Mouse (Mus musculus): ENCODE data around the gene Smpd2. TPM values are rescaled to one million over a fixed set of nuclear protein-coding genes. Genes with fewer than 3 reads are reported as not detected.
A peak's percentile ranks its signal among the peaks of the same experiment; 100 is the strongest.

The Smpd2 gene
- polyA plus RNA-seq, 1 experiment from 2014 or later = 38.8 TPM

GRCm38 (mm10) chr10:41486506-41487170, 3.5 kb downstream of the Smpd2 start:
- no peaks in the 10 kb centered on the region for H3K9me3 ChIP-seq
- H3K4me3 ChIP-seq = no peak overlapping the region
- H3K4me2 ChIP-seq = no peak overlapping the region
- H3K27me3 ChIP-seq (replicated peaks) = no peaks in the 10 kb centered on the region; the same call in 1 of the 2 replicates
- H3K36me3 ChIP-seq (replicated peaks) = no peaks in the 10 kb centered on the region
- H3K9ac ChIP-seq = no peak overlapping the region
- no peak for ATAC-seq (replicated peaks)
- H3K27ac ChIP-seq = no peak overlapping the region
- H3K4me1 ChIP-seq = peaks cover 18% of the 10 kb centered on the region
- 68% methylated on average over 14 of the region's 14 CpGs for WGBS

GRCm38 (mm10) chr10:41485778-41486177, 4.4 kb downstream of the Smpd2 start:
- H3K27me3 ChIP-seq (replicated peaks) = no peaks in the 10 kb centered on the region
- no peak overlapping the region for H3K9ac ChIP-seq
- ATAC-seq (replicated peaks) = no peak
- peaks cover 18% of the 10 kb centered on the region for H3K4me1 ChIP-seq
- H3K4me2 ChIP-seq = no peak overlapping the region
- H3K4me3 ChIP-seq = no peak overlapping the region
- H3K9me3 ChIP-seq = no peaks in the 10 kb centered on the region
- 92% methylated on average over 16 of the region's 16 CpGs for WGBS
- H3K36me3 ChIP-seq (replicated peaks) = no peaks in the 10 kb centered on the region
- no peak overlapping the region for H3K27ac ChIP-seq

- ATAC-seq (replicated peaks) = no peak
- peaks cover 8% of the 10 kb centered on the region for H3K4me1 ChIP-seq
- 79% methylated on average over 7 of the region's 7 CpGs for WGBS
- H3K9ac ChIP-seq = no peak overlapping the region
- H3K36me3 ChIP-seq (replicated peaks) = no peaks in the 10 kb centered on the region
- H3K4me2 ChIP-seq = no peak overlapping the region
- H3K27me3 ChIP-seq (replicated peaks) = no peaks in the 10 kb centered on the region
- H3K27ac ChIP-seq = no peak overlapping the region
- no peak overlapping the region for H3K4me3 ChIP-seq
- no peaks in the 10 kb centered on the region for H3K9me3 ChIP-seq
Observed at GRCm38 (mm10) chr10:41482446-41482845, 7.7 kb downstream of the Smpd2 start.

- Histone ChIP-seq H3K9ac (no peak overlapping the region), H3K4me2 (no peak overlapping the region), H3K4me1 (peaks cover 20% of the 10 kb centered on the region), H3K27me3 (replicated peaks) (no peaks in the 10 kb centered on the region), H3K4me3 (no peak overlapping the region), H3K36me3 (replicated peaks) (no peaks in the 10 kb centered on the region), H3K27ac (no peak overlapping the region), H3K9me3 (no peaks in the 10 kb centered on the region)
- no peak for ATAC-seq (replicated peaks)
- WGBS = 70% methylated on average over 33 of the region's 33 CpGs
Observed at GRCm38 (mm10) chr10:41480938-41481880, 9.0 kb downstream of the Smpd2 start.

GRCm38 (mm10) chr10:41479961-41480360, 10.2 kb downstream of the Smpd2 start:
- ATAC-seq (replicated peaks) = no peak
- Histone ChIP-seq H3K4me1 (peaks cover 26% of the 10 kb centered on the region), H3K9ac (no peak overlapping the region), H3K27ac (no peak overlapping the region), H3K36me3 (replicated peaks) (no peaks in the 10 kb centered on the region), H3K9me3 (no peaks in the 10 kb centered on the region), H3K27me3 (replicated peaks) (no peaks in the 10 kb centered on the region), H3K4me3 (no peak overlapping the region), H3K4me2 (no peak overlapping the region)
- 89% methylated on average over 3 of the region's 3 CpGs for WGBS

GRCm38 (mm10) chr10:41477278-41478181, 12.6 kb downstream of the Smpd2 start:
- peaks cover 26% of the 10 kb centered on the region for H3K4me1 ChIP-seq
- H3K9me3 ChIP-seq = no peaks in the 10 kb centered on the region
- peak overlapping the region; percentile 82 for H3K4me2 ChIP-seq
- H3K36me3 ChIP-seq (replicated peaks) = no peaks in the 10 kb centered on the region
- peak overlapping the region; percentile 52 for H3K4me3 ChIP-seq
- WGBS = under 1% methylated on average over 20 of the region's 20 CpGs
- no peaks in the 10 kb centered on the region for H3K27me3 ChIP-seq (replicated peaks)
- H3K27ac ChIP-seq = peak overlapping the region; percentile 71
- H3K9ac ChIP-seq = peak overlapping the region; percentile 48
- ATAC-seq (replicated peaks) = peak; percentile 76

GRCm38 (mm10) chr10:41477018-41477277, 13.2 kb downstream of the Smpd2 start:
- H3K4me2 ChIP-seq = peak overlapping the region; percentile 82
- H3K9me3 ChIP-seq = no peaks in the 10 kb centered on the region
- H3K4me3 ChIP-seq = peak overlapping the region; percentile 52
- peak; percentile 27 for ATAC-seq (replicated peaks)
- peaks cover 26% of the 10 kb centered on the region for H3K4me1 ChIP-seq
- H3K9ac ChIP-seq = peak overlapping the region; percentile 48
- H3K36me3 ChIP-seq (replicated peaks) = no peaks in the 10 kb centered on the region
- H3K27me3 ChIP-seq (replicated peaks) = no peaks in the 10 kb centered on the region
- WGBS = 0% methylated on average over 9 of the region's 9 CpGs
- peak overlapping the region; percentile 71 for H3K27ac ChIP-seq

- no peaks in the 10 kb centered on the region for H3K9me3 ChIP-seq
- H3K4me1 ChIP-seq = peaks cover 26% of the 10 kb centered on the region
- H3K27me3 ChIP-seq (replicated peaks) = no peaks in the 10 kb centered on the region
- peak; percentile 71 for ATAC-seq (replicated peaks)
- H3K27ac ChIP-seq = peak within 1 kb of the TSS; percentile 71
- peak within 1 kb of the TSS; percentile 48 for H3K9ac ChIP-seq
- H3K4me3 ChIP-seq = peak within 1 kb of the TSS; percentile 52
- under 1% methylated on average over 35 of the region's 35 CpGs for WGBS
- no peaks in the 10 kb centered on the region for H3K36me3 ChIP-seq (replicated peaks)
- H3K4me2 ChIP-seq = peak within 1 kb of the TSS; percentile 82
Observed at GRCm38 (mm10) chr10:41476171-41477017, 13.8 kb downstream of the Smpd2 start, which contains the start of gene Mical1. Mical1 (plus strand) TSS chr10:41476314.

GRCm38 (mm10) chr10:41474981-41475391, 15.2 kb downstream of the Smpd2 start:
- H3K9ac ChIP-seq = no peak overlapping the region
- H3K36me3 ChIP-seq (replicated peaks) = no peaks in the 10 kb centered on the region
- WGBS = 88% methylated on average over 1 of the region's 1 CpGs
- no peak overlapping the region for H3K27ac ChIP-seq
- no peaks in the 10 kb centered on the region for H3K9me3 ChIP-seq
- ATAC-seq (replicated peaks) = no peak
- peaks cover 26% of the 10 kb centered on the region for H3K4me1 ChIP-seq
- no peak overlapping the region for H3K4me2 ChIP-seq
- H3K27me3 ChIP-seq (replicated peaks) = no peaks in the 10 kb centered on the region
- no peak overlapping the region for H3K4me3 ChIP-seq

- Histone ChIP-seq H3K4me2 (no peak overlapping the region), H3K9me3 (no peaks in the 10 kb centered on the region), H3K36me3 (replicated peaks) (no peaks in the 10 kb centered on the region), H3K27ac (no peak overlapping the region), H3K27me3 (replicated peaks) (no peaks in the 10 kb centered on the region), H3K4me1 (peaks cover 23% of the 10 kb centered on the region), H3K4me3 (no peak overlapping the region), H3K9ac (no peak overlapping the region)
- no peak for ATAC-seq (replicated peaks)
- WGBS = 83% methylated on average over 6 of the region's 6 CpGs
Observed at GRCm38 (mm10) chr10:41473782-41474468, 16.2 kb downstream of the Smpd2 start.

GRCm38 (mm10) chr10:41472962-41473481, 17.1 kb downstream of the Smpd2 start:
- H3K9me3 ChIP-seq = no peaks in the 10 kb centered on the region
- H3K4me2 ChIP-seq = no peak overlapping the region
- no peaks in the 10 kb centered on the region; the same call in 1 of the 2 replicates for H3K36me3 ChIP-seq (replicated peaks)
- no peaks in the 10 kb centered on the region for H3K27me3 ChIP-seq (replicated peaks)
- H3K27ac ChIP-seq = no peak overlapping the region
- WGBS = 76% methylated on average over 5 of the region's 5 CpGs
- peaks cover 23% of the 10 kb centered on the region for H3K4me1 ChIP-seq
- no peak for ATAC-seq (replicated peaks)
- H3K4me3 ChIP-seq = no peak overlapping the region
- no peak overlapping the region for H3K9ac ChIP-seq
